Mouse (Mus musculus): ENCODE results near the gene Zfp950.

Zfp950 gene

DNA sequence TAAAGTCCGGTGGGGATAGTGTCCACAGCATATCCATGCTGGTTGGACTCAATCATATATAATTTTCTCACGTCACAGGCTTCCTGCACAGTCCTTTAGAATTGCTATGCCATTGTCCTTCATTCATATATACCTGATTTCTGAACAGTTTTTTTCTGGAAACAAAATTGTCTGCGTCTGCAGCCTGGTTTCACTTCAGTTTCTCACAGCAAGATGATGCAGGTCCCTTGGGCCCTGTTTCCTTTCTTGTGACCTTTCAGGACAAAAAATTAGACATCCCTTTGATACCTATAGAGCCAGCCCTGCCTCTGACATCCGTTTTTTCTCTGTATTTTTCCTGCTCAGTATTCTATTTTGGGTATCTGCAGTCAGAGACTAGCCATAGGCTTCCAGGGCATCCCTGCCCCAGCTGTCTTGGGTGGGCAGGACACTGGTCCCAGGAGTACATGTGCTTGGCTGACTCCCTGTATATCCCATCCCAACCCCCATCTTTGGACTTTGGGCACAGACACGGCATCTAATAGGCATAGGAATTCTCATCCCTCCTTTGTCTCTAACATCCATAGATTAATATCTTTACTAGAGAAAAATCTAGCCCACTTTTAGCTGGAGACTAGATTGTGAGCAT is 83.7 kb downstream of the Zfp950 start:
- no peak for DNase-seq

DNA sequence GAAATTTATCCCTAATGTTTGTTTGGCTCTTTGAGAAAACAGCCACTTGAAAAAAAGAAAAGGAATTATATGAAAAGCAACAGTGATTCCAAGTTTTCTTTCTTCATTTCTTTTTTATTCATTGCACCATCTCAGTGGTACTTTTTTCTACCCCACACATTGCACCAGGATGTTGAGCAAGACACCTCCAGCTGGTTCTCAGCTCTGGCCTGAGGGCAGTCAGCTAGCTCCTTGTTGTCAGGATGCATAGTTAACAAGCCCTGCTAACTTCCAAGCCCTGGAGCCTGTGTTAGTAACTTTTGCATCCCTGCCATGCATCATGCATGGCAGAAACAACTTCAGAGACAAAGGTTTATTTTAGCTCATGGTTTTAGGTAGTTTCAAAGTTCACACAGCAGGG is 87.9 kb downstream of the Zfp950 start:
- no peak for DNase-seq

DNA sequence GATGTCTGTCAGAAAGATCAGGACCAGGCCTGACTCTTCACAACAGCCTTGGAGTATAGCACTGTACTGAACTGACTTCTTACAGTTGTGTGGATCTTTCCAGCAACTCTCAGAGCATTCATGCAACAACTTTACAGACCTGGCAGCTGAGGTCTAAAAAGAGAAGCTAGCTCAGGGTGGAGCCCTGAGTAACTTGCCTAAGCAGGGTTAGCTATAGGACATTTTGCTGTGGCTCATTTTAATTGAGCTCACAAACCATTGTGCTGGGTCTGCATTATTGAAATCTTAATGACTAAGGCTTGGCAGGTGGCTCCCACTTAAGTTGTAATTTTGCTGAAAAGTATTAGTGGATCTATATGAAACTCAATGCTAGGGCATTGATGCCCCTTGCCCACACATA is 88.6 kb downstream of the Zfp950 start:
- DNase-seq = no peak

DNA sequence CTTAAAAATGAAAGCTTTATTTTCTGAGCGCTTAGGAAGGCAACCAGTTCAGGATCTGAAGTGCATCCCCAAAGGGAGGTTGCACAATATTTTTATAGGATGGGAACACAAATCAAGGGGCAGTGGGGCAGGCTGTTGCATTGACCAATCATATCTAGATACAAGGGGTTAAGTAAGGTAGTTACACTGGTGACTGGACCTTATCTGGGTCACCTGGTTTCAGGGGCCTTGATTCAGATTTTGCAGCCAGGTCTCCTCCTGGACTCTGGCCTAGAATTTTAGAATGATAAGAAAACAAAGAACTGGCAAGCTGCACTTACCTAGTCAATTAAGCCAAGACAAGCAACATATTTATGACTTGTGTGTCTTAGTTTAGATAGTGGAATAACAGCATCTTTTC is 89.5 kb downstream of the Zfp950 start:
- DNase-seq = no peak

DNA sequence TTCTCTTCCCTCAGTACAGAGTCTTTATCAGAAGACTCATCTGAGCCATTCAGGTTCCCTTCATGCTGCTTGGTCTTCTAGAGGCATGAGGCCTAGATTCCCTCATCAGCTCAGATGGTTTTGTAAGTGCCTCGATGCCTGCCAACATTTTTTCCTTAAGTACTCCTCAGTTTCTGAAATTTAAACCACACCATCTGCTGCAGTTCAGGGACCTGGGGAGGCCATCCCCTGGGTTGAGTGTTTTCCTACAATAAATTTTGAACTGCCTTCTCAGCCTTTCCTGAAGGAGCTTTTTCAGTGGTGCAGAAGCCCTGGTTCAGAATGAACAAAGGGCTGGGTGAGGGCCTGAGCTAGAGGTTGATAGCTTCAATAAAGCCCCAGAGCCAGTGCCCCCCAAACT is 91.2 kb downstream of the Zfp950 start:
- no peak for DNase-seq

DNA sequence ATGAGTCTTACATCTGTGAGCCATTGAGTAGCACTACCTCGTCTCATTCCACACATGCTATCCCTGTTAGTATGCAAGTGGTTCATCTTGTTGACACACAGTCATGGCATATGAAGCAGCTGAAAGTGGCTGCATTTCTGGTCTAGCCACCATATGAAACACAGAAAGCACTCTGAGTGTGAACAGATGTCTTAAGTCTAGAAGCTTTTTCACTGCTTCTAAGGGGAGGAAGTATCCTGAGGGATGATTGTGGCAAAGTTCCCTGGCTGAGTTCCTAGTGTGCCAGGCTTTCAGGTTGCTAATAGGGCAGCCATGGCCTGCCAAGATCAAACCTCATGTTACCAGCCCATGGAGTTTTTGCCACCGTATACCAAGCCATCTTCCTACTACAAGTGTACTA is 92.0 kb downstream of the Zfp950 start:
- peak; percentile 39 for DNase-seq

DNA sequence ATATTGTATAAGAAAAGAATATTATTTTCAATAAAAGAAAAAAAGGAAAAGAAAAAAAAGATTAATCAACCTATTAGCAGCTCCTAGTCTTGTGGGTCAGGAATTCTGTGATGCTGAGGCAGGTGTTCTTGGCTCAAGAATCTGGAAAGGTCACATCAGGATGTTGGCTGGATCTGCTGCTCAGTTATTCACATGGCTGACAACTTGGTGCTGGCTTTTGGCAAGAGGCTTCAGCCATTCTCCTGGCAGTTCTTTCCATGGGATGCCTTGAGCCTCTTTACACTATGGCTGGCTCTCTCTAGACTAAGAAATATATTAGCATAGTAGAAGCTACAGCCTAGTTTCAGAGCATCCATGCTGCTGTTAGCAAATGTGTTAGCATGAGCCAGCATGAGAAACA is 101.5 kb downstream of the Zfp950 start:
- no peak for DNase-seq

DNA sequence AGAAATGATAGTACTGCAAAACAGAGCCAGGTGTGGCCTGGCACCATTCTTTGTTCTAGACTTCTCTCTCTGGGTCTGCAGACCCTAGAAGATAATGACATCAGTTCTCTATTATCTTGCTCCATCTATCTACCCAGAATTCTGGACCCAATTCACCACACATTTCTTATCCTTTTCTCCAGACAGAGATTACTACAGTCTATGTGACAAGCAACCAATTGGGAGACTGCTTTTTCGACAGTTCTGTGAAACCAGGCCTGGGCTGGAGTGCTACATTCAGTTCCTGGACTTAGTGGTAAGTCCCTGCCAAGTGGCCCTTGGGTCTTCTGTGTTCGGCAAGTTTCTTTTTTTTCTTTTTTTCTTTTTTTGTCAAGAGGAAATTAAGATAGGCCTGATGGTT is 109.1 kb downstream of the Zfp950 start:
- no peak for DNase-seq

DNA sequence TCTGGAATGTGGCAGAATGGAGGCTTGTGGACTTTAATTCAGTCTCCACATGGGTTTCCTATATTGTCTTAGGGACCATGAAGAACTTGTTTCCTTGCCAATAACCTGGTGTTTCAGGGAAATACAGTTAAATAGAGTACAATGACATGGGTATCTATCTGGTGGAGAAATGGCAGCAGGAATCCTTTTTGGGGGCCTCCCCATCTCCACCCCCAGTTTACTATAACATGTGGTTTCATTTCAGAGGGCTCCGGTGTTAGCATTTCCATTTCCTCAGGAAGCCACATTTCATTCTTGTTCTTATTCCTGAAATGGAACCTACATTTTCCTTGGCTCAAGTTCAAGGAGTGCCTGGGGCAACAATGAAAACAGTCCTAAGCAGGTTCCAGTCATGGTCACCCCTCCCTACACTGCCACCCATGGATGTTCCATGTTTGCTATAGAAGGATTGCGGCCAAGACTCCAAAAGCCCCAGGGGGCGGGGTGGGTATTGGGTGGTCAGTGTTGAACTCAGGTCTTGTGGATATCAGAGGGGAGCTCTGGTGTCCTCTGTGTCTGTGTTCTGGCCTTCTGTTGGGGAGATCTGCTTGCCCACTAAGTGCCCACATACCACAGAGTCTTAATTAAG is 118.6 kb downstream of the Zfp950 start:
- peak; percentile 32 for DNase-seq

DNA sequence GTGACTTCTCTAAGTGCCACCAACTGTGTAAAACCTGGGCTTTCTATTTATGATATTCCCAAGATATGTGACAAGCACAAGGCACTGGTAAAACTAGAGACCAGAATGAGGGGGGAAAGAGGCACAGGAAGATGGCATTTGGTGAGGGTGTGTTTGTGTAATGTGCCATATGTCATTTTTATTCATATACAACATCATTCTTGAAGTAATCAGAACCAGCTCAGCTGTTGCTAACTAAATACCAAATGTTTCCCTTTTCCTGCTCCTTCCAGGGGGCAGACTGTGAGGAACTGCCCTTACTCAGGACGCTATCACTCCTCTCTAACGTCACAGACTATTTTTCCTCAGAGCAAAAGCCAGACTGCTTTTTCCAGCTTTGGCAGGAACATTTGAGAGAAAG is 119.1 kb downstream of the Zfp950 start:
- no peak for DNase-seq

DNA sequence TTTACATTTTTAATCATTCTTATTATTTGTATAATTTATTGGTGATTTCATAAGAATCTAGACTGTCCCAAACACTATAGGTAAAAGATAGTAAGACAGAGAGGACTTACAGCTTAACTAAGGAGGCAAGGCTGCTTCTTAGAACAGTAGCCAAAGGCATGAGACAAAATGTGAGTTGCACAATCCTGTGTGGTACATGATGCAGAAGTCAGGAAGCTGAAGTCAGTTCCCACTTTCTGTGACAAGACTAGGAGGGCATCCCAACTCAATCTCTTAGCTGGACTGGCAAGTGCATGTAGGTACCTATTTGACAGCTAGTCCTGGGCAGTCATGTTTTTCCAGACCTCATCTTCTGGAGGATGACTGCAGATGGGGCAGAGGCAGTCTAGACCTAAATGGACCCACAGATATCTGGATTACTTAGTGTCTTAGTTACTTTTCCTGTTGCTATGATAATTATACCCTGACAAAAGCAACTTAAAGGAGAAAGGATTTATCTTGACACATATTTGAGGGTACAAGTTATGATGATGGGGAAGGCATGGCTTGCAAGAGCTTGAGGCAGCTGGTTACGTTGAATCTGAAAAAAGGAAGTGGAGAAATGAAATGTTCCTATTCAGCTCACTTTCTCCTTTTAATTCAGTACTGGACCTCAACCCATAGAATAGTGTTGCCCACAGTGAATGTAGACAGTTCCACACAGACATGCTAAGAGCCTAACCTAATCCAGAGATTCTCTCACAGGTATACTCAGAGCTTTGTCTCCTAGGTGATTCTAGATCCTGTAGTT is 123.0 kb downstream of the Zfp950 start:
- no peak for DNase-seq

DNA sequence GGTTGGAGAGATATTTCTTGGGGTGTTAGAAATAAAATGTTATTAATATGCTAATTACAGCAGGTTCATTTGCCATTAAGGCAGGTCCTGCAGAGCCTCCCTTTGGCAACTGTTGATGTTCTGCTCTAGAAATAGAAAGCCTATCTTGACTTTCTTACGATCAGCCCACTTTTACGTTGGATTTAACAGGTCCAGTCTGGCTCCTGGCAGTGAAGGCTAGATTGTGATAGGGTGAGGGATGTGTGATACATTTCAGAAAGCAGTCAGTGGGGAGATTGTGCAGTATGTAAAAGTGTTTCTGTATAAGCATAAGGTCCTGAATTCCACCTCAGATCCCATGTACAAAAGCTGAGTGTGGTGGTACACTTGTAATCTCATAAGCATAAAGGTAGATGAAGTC is 131.4 kb downstream of the Zfp950 start:
- DNase-seq = no peak
